Mouse (Mus musculus): Measurements from ENCODE around the gene Cbx7. TPM values are rescaled to one million over a fixed set of nuclear protein-coding genes. Genes with fewer than 3 reads are reported as not detected.
"Not testable (repeated sequence)": the region's sequence is repeated elsewhere in the genome, so short reads cannot be mapped to it uniquely, and the experiment has no call there.

The Cbx7 gene
- polyA plus RNA-seq, 1 experiment from 2014 or later = 8.9 TPM

GRCm38 (mm10) chr15:79916150-79916549 lies 54.8 kb downstream of the Cbx7 start:
- CTCF ChIA-PET = interaction anchor here (1.4 to 1.7 kb wide), 3 partner anchors 8 to 86 kb away, joined by 3 to 5 read pairs (median 3); no protein-coding TSS in a partner anchor

DNA sequence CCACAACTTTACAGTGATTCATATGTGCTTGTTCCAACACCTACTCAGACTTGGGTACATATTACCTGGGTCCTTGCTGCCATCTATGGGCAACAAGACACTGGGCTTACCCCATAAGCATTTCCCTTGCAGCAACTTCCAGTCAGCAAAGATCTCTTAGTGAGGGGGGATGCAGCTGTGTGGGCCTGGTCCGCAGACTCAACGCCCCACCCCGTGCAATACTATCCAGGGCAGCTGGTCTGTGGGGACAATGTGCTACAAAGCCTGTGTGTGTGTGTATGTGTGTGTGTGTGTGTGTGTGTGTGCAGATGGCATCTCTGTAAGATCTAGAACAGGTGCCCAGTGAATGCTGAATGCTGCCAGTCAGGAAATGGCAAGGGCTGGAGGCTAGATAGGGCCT lies 56.6 kb downstream of the Cbx7 start:
- in situ Hi-C loops (cut with MboI; ENCODE audit: low pct_unique_long_range_greater_than_20kb) = no loop called here
- no peak for DNase-seq (ENCODE audit: low read depth, low spot score)
- no peak for ATAC-seq
- POLR2A ChIA-PET = no interaction called here
- CTCF ChIA-PET = interaction anchor here (1.1 kb wide), 1 partner anchor 31 kb away, joined by 3 read pairs; no protein-coding TSS in a partner anchor
- TF ChIP-seq CTCF (IDR thresholded peaks at IDR 0.05) = no peak
- no peaks in the 10 kb centered on the region for H3K27me3 ChIP-seq

More at GRCm38 (mm10) chr15:79916150-79916549, 54.8 kb downstream of the Cbx7 start:
- DNase-seq (ENCODE audit: low read depth, low spot score) (no peak), ATAC-seq (no peak)
- no peaks in the 10 kb centered on the region for H3K27me3 ChIP-seq
- in situ Hi-C loops (cut with MboI; ENCODE audit: low pct_unique_long_range_greater_than_20kb) = no loop called here
- TF ChIP-seq CTCF (IDR thresholded peaks at IDR 0.05) = no peak
- POLR2A ChIA-PET = interaction anchor here (1.3 kb wide), 1 partner anchor 16 kb away, joined by 5 read pairs; no protein-coding TSS in a partner anchor

DNA sequence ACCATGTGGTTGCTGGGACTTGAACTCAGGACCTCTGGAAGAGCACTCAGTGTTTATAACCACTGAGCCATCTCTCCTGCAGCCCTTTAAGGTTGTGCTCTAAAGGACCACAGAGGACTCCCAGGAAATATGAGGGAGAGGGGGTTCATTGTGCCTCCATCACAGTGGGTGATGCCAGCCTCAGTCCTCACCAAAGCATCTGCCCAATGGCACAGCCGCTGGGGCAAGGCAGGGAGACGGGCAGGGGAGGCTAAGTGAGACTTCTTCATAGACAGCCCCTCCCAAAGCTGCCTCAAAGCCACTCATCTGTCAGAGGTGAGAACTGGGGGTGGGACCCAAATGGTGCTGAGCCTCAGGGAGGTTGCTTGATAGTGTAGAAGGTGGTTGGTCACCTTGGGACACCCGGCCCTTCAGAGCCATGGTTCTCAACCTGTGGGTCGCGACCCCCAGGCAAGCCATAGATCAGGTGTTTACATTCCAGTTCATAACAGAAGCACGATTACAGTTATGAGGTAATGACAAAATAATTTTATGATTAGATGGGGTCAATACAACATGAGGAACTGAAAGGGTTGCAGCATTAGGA lies 57.1 kb downstream of the Cbx7 start:
- no peak for TF ChIP-seq CTCF (IDR thresholded peaks at IDR 0.05)
- H3K27me3 ChIP-seq = no peaks in the 10 kb centered on the region
- ChIA-PET CTCF (no interaction called here), POLR2A (no interaction called here)
- in situ Hi-C loops (cut with MboI; ENCODE audit: low pct_unique_long_range_greater_than_20kb) = no loop called here
- ATAC-seq = no peak
- no peak for DNase-seq (ENCODE audit: low read depth, low spot score)

DNA sequence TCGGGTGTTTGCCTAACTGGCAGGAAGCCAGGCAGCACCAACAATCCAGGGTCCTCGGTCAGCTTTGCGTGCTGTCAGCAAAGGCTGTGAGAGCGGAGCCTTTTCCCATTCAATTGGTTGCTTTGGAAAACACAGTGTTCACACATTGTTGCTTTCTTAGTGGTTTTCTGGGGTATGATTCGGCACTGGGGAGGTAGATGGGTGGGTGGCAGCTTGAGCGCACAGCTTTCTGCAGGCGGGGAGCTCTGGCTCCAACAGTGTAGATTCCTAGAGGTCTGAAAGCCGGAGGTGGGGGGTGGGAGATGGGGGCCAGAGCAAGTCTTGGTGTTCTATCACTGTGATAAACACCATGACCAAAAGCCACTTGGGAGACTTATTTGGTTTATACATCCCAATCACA lies 59.6 kb downstream of the Cbx7 start:
- CTCF ChIA-PET = interaction anchor here (2.1 kb wide), 1 partner anchor 81 kb away, joined by 5 read pairs; no protein-coding TSS in a partner anchor
- H3K27me3 ChIP-seq = no peaks in the 10 kb centered on the region
- POLR2A ChIA-PET = interaction anchor here (0.5 kb wide), 1 partner anchor 216 kb away, joined by 3 read pairs; no protein-coding TSS in a partner anchor
- DNase-seq (ENCODE audit: low read depth, low spot score) (no peak), ATAC-seq (no peak)
- TF ChIP-seq CTCF (IDR thresholded peaks at IDR 0.05) = no peak
- in situ Hi-C loops (cut with MboI; ENCODE audit: low pct_unique_long_range_greater_than_20kb) = no loop called here

GRCm38 (mm10) chr15:79910812-79911211 lies 60.1 kb downstream of the Cbx7 start:
- in situ Hi-C loops (cut with MboI; ENCODE audit: low pct_unique_long_range_greater_than_20kb); POLR2A ChIA-PET; H3K27me3 ChIP-seq; DNase-seq (ENCODE audit: low read depth, low spot score); ATAC-seq: not testable (repeated sequence)
- CTCF ChIA-PET = interaction anchor here (2.1 kb wide), 1 partner anchor 80 kb away, joined by 5 read pairs; no protein-coding TSS in a partner anchor

DNA sequence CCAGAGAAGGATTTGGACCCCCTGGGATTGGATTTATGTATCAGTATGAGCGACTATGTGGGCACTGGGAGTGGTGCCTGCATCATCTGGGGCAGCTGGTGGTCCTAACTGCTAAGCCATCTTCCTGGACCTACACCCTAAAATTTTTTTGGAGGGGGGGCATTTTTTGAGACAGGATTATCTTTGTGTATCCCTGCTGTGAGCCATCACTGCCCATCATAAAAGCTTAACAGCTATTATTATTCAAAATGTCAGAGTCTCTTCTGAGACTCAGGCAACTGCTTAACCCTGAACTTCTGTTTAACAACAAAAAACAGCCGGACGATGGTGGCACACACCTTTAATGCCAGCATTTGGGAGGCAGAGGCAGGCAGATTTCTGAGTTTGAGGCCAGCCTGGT lies 61.9 kb downstream of the Cbx7 start:
- CTCF ChIA-PET = interaction anchor here (1.1 kb wide), 1 partner anchor 77 kb away, joined by 3 read pairs; no protein-coding TSS in a partner anchor
- POLR2A ChIA-PET; in situ Hi-C loops (cut with MboI; ENCODE audit: low pct_unique_long_range_greater_than_20kb); H3K27me3 ChIP-seq; ATAC-seq; DNase-seq (ENCODE audit: low read depth, low spot score): not testable (repeated sequence)

- CTCF ChIA-PET = no interaction called here
- DNase-seq (ENCODE audit: low read depth, low spot score) (no peak), ATAC-seq (no peak)
- H3K27me3 ChIP-seq = no peaks in the 10 kb centered on the region
- POLR2A ChIA-PET = no interaction called here
- in situ Hi-C loops (cut with MboI; ENCODE audit: low pct_unique_long_range_greater_than_20kb) = no loop called here
- no peak for TF ChIP-seq CTCF (IDR thresholded peaks at IDR 0.05)
Measured at GRCm38 (mm10) chr15:79906855-79907254, 64.1 kb downstream of the Cbx7 start.

- ATAC-seq = no peak
- CTCF ChIA-PET = no interaction called here
- in situ Hi-C loops (cut with MboI; ENCODE audit: low pct_unique_long_range_greater_than_20kb) = no loop called here
- no peak for TF ChIP-seq CTCF (IDR thresholded peaks at IDR 0.05)
- no peaks in the 10 kb centered on the region for H3K27me3 ChIP-seq
- POLR2A ChIA-PET = no interaction called here
- no peak for DNase-seq (ENCODE audit: low read depth, low spot score)
Measured at GRCm38 (mm10) chr15:79905211-79905610, 65.7 kb downstream of the Cbx7 start.

- POLR2A ChIA-PET; in situ Hi-C loops (cut with MboI; ENCODE audit: low pct_unique_long_range_greater_than_20kb); H3K27me3 ChIP-seq; DNase-seq (ENCODE audit: low read depth, low spot score); ATAC-seq; CTCF ChIA-PET: not testable (repeated sequence)
Measured at GRCm38 (mm10) chr15:79904678-79905077, 66.2 kb downstream of the Cbx7 start.

- TF ChIP-seq CTCF (IDR thresholded peaks at IDR 0.05) = no peak
- in situ Hi-C loops (cut with MboI; ENCODE audit: low pct_unique_long_range_greater_than_20kb) = no loop called here
- POLR2A ChIA-PET = no interaction called here
- CTCF ChIA-PET = no interaction called here
- ATAC-seq (no peak), DNase-seq (ENCODE audit: low read depth, low spot score) (no peak)
- no peaks in the 10 kb centered on the region for H3K27me3 ChIP-seq
Measured at GRCm38 (mm10) chr15:79903963-79904362, 67.0 kb downstream of the Cbx7 start.

DNA sequence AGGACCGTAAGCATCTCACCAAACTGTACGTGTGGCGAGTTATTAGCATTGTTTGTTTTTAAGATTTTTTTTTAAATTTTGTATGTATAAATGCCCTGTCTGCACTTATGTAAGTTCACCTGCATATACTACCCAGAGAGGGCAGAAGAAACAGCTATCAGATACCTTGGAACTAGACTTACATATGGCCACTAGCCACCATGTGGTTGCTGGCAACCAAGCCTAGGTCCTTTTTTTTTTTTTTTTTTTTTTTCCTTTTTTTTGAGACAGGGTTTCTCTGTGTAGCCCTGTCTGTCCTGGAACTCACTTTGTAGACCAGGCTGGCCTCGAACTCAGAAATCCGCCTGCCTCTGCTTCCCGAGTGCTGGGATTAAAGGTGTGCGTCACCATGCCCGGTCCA lies 67.8 kb downstream of the Cbx7 start:
- H3K27me3 ChIP-seq; POLR2A ChIA-PET; ATAC-seq; in situ Hi-C loops (cut with MboI; ENCODE audit: low pct_unique_long_range_greater_than_20kb); DNase-seq (ENCODE audit: low read depth, low spot score); CTCF ChIA-PET: not testable (repeated sequence)

DNA sequence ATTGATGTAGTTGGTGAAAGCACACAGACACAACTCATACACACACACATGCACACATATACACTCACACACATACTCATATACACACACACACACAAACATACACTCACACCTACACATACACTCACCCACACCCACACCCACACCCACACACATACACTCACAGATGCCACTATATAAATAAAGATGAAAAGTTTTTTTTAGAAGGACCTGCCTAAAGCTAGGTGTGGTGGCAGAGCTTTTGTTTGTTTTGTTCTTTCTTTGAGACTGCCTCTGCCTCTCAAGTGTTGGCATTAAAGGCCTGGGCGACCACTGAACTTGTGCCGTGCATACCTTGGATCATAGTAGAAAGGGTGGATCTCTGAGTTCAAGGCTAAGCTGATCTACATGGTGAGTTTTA lies 69.5 kb downstream of the Cbx7 start:
- ChIA-PET CTCF (no interaction called here), POLR2A (no interaction called here)
- no peak for TF ChIP-seq CTCF (IDR thresholded peaks at IDR 0.05)
- no peaks in the 10 kb centered on the region for H3K27me3 ChIP-seq
- ATAC-seq = no peak
- in situ Hi-C loops (cut with MboI; ENCODE audit: low pct_unique_long_range_greater_than_20kb) = no loop called here
- no peak for DNase-seq (ENCODE audit: low read depth, low spot score)

All from Patski (cell line).